Mouse (Mus musculus) liver, embryonic 16.5 days (tissue): Measurements from ENCODE around the gene Insc. TPM values are rescaled to one million over a fixed set of nuclear protein-coding genes. Genes with fewer than 3 reads are reported as not detected.

Experiments
- ATAC-seq: fragments of 200-750 bp; cut with Nextera tagmentation; 2 replicates; pipeline ENCODE4 v1.8.0; 2017; ENCODE audit warnings: low read depth, mild to moderate bottlenecking, moderate number of reproducible peaks, moderate library complexity
- H3K27ac ChIP-seq: fragments of 300-500 bp; sonication (generic); 2 replicates; pipeline ENCODE4 v1.5.1; 2014; ENCODE audit warnings: mild to moderate bottlenecking, low read length
- H3K27me3 ChIP-seq: fragments of 300-500 bp; sonication (generic); 2 replicates; pipeline ENCODE4 v1.6.1; 2014; ENCODE audit warnings: low read depth, low read length, mixed read lengths; ENCODE audit not compliant: control insufficient read depth, insufficient read depth
- H3K36me3 ChIP-seq: fragments of 300-500 bp; sonication (generic); 2 replicates; pipeline ENCODE4 v1.6.1; 2014; ENCODE audit warnings: mild to moderate bottlenecking; ENCODE audit not compliant: control insufficient read depth, insufficient read depth
- H3K4me1 ChIP-seq: fragments of 300-500 bp; sonication (generic); 2 replicates; pipeline ENCODE4 v1.6.1; 2014; ENCODE audit warnings: low read depth, low read length, mixed read lengths; ENCODE audit not compliant: control insufficient read depth
- H3K4me2 ChIP-seq: fragments of 300-500 bp; sonication (generic); 2 replicates; pipeline ENCODE4 v1.6.1; 2014; ENCODE audit warnings: low read depth, low read length, mixed read lengths
- H3K4me3 ChIP-seq: fragments of 300-500 bp; sonication (generic); 2 replicates; pipeline ENCODE4 v1.5.1; 2014; ENCODE audit warnings: low read depth, mild to moderate bottlenecking, low read length
- H3K9ac ChIP-seq: fragments of 300-500 bp; sonication (generic); 2 replicates; pipeline ENCODE4 v1.6.1; 2014; ENCODE audit warnings: low read depth, low read length
- H3K9me3 ChIP-seq: fragments of 300-500 bp; sonication (generic); replicated peaks from 2 replicates; pipeline ENCODE4 v1.6.1; 2016; ENCODE audit warnings: low read length; ENCODE audit not compliant: control insufficient read depth
- WGBS: fragments of 180-500 bp; shearing (Covaris S2); extraction: QIAGEN DNeasy Blood & Tissue Kit; methylation state at CpG from one replicate; pipeline ENCODE4 v1.1.7; 2014; ENCODE audit not compliant: insufficient replicate concordance; 5-methylcytosine and 5-hydroxymethylcytosine counted together
- polyA plus RNA-seq: library from polyadenylated mRNA; unstranded; fragments of >200 nt; fragmentation: Nextera tagmentation; extraction: Ambion mirVana; gene quantifications from 2 replicates; pipeline ENCODE4 v1.2.1, GENCODE M21; 2015

Insc gene
- polyA plus RNA-seq, 1 experiment from 2014 or later, result 25.6 TPM

GRCm38 (mm10) chr7:114802576-114802975 lies 59.1 kb downstream of the Insc start:
- no peak overlapping the region for H3K27ac ChIP-seq
- ATAC-seq, result no peak
- H3K27me3 ChIP-seq, result no peaks in the 10 kb centered on the region
- no peak overlapping the region for H3K4me3 ChIP-seq
- no peaks in the 10 kb centered on the region for H3K4me1 ChIP-seq
- no peak overlapping the region for H3K9ac ChIP-seq
- no peaks in the 10 kb centered on the region for H3K9me3 ChIP-seq
- no peaks in the 10 kb centered on the region for H3K36me3 ChIP-seq
- WGBS, result 58% methylated on average over 8 of the region's 8 CpGs
- no peak overlapping the region for H3K4me2 ChIP-seq

GRCm38 (mm10) chr7:114805311-114805710 lies 61.8 kb downstream of the Insc start:
- H3K9me3 ChIP-seq, result no peaks in the 10 kb centered on the region
- no peaks in the 10 kb centered on the region for H3K4me1 ChIP-seq
- no peaks in the 10 kb centered on the region for H3K36me3 ChIP-seq
- no peak overlapping the region for H3K27ac ChIP-seq
- no peak overlapping the region for H3K4me2 ChIP-seq
- H3K4me3 ChIP-seq, result no peak overlapping the region
- WGBS, result 52% methylated on average over 2 of the region's 2 CpGs
- H3K9ac ChIP-seq, result no peak overlapping the region
- H3K27me3 ChIP-seq, result no peaks in the 10 kb centered on the region
- no peak for ATAC-seq

- ATAC-seq, result no peak
Observed at GRCm38 (mm10) chr7:114807343-114807742, 63.8 kb downstream of the Insc start.

GRCm38 (mm10) chr7:114808341-114808740 lies 64.8 kb downstream of the Insc start:
- Histone ChIP-seq H3K9me3 (no peaks in the 10 kb centered on the region), H3K9ac (no peak overlapping the region), H3K36me3 (peaks cover 5% of the 10 kb centered on the region; the same call in 1 of the 2 replicates), H3K4me2 (no peak overlapping the region), H3K27me3 (no peaks in the 10 kb centered on the region), H3K4me1 (no peaks in the 10 kb centered on the region), H3K4me3 (no peak overlapping the region), H3K27ac (no peak overlapping the region)
- 50% methylated on average over 3 of the region's 3 CpGs for WGBS
- no peak for ATAC-seq

More at GRCm38 (mm10) chr7:114807343-114807742, 63.8 kb downstream of the Insc start:
- H3K4me3 ChIP-seq, result no peak overlapping the region
- no peak overlapping the region for H3K27ac ChIP-seq
- peaks cover 5% of the 10 kb centered on the region; the same call in 1 of the 2 replicates for H3K36me3 ChIP-seq
- no peak overlapping the region for H3K4me2 ChIP-seq
- H3K27me3 ChIP-seq, result no peaks in the 10 kb centered on the region
- no peaks in the 10 kb centered on the region for H3K4me1 ChIP-seq
- no peak overlapping the region for H3K9ac ChIP-seq
- no peaks in the 10 kb centered on the region for H3K9me3 ChIP-seq
- 49% methylated on average over 5 of the region's 5 CpGs for WGBS

- peak; percentile 39; the same call in 1 of the 2 replicates for ATAC-seq
- Histone ChIP-seq H3K9me3 (no peaks in the 10 kb centered on the region), H3K4me2 (no peak overlapping the region), H3K27me3 (no peaks in the 10 kb centered on the region), H3K4me3 (no peak overlapping the region), H3K9ac (no peak overlapping the region), H3K4me1 (no peaks in the 10 kb centered on the region), H3K36me3 (no peaks in the 10 kb centered on the region), H3K27ac (no peak overlapping the region)
- WGBS, result 16% methylated on average over 6 of the region's 6 CpGs
Observed at GRCm38 (mm10) chr7:114817291-114817806, 73.9 kb downstream of the Insc start.

GRCm38 (mm10) chr7:114817879-114818278 lies 74.4 kb downstream of the Insc start:
- 18% methylated on average over 5 of the region's 5 CpGs for WGBS
- Histone ChIP-seq H3K9ac (no peak overlapping the region), H3K27me3 (no peaks in the 10 kb centered on the region), H3K4me3 (no peak overlapping the region), H3K27ac (no peak overlapping the region), H3K4me2 (no peak overlapping the region), H3K4me1 (no peaks in the 10 kb centered on the region), H3K36me3 (no peaks in the 10 kb centered on the region), H3K9me3 (no peaks in the 10 kb centered on the region)
- ATAC-seq, result no peak

GRCm38 (mm10) chr7:114818351-114818750 lies 74.9 kb downstream of the Insc start:
- no peak overlapping the region for H3K27ac ChIP-seq
- H3K4me1 ChIP-seq, result no peaks in the 10 kb centered on the region
- H3K27me3 ChIP-seq, result no peaks in the 10 kb centered on the region
- no peaks in the 10 kb centered on the region for H3K9me3 ChIP-seq
- no peak overlapping the region for H3K4me3 ChIP-seq
- no peak overlapping the region for H3K9ac ChIP-seq
- ATAC-seq, result no peak
- 44% methylated on average over 3 of the region's 3 CpGs for WGBS
- H3K4me2 ChIP-seq, result no peak overlapping the region
- H3K36me3 ChIP-seq, result no peaks in the 10 kb centered on the region

GRCm38 (mm10) chr7:114818836-114819235 lies 75.3 kb downstream of the Insc start:
- no peak overlapping the region for H3K4me3 ChIP-seq
- no peaks in the 10 kb centered on the region for H3K4me1 ChIP-seq
- H3K9me3 ChIP-seq, result no peaks in the 10 kb centered on the region
- WGBS, result 59% methylated on average over 8 of the region's 8 CpGs
- no peak overlapping the region for H3K4me2 ChIP-seq
- H3K36me3 ChIP-seq, result no peaks in the 10 kb centered on the region
- no peak overlapping the region for H3K27ac ChIP-seq
- no peak overlapping the region for H3K9ac ChIP-seq
- H3K27me3 ChIP-seq, result no peaks in the 10 kb centered on the region
- no peak for ATAC-seq

- Histone ChIP-seq H3K27ac (no peak overlapping the region), H3K27me3 (no peaks in the 10 kb centered on the region), H3K4me1 (no peaks in the 10 kb centered on the region), H3K4me2 (no peak overlapping the region), H3K9me3 (no peaks in the 10 kb centered on the region), H3K4me3 (no peak overlapping the region), H3K9ac (no peak overlapping the region), H3K36me3 (no peaks in the 10 kb centered on the region)
- ATAC-seq, result no peak
- WGBS, result 59% methylated on average over 2 of the region's 2 CpGs
Observed at GRCm38 (mm10) chr7:114822736-114823135, 79.2 kb downstream of the Insc start.
